Mouse (Mus musculus) heart, adult 11 months (tissue): Measurements from ENCODE around the gene Gm20661.

ENCODE experiments used
- DNase-seq: peaks from one replicate; pipeline ENCODE4 v3.0.0; 2022

Gene Gm20661

GRCm38 (mm10) chr9:107968531-107968930, 14.3 kb upstream of the Gm20661 start:
- DNase-seq, result peak; percentile 90

- peak; percentile 93 for DNase-seq
Measured at GRCm38 (mm10) chr9:107970311-107970710, 12.5 kb upstream of the Gm20661 start.

DNA sequence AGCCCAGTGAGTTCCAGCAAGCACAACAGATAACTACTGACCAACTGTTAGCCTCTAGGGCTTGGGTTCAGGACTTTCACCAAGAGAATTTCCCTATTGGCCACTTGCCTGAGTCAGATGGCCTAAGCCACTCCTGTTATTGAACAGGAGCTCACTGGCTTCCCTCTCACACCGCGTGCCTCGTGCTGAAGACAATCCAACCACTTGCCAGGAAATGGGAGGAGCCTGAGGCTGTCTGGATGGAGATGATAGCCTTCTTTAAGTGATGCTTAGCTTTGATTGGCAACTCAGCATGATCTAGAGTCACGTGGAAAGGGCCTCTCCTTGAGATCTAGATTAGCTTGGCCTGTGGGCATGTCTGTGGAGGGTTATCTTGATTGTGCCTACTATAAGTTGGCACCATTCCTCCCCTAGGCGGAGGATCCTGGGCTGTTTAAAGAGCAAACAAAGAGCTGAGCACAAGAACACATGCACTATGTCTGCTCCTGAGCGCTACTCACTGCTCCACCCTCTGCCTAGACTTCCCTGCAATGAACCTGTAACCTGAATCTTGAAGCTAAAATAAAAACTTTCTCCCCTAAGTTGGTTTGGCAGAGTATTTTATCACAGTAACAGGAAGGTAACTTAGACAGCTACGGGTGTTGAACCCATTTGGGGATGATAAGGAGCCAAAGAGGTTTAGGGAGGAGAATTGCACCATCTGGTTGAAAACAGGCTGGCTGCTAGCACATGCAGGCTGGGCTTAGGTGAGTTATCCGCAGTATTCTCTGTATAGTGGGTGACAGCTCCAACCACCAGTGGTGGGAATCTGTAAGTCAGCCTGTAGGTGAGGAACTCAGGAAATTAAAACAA, 10.9 kb upstream of the Gm20661 start:
- peak; percentile 99 for DNase-seq

- DNase-seq, result peak; percentile 92
Measured at GRCm38 (mm10) chr9:107974491-107975171, 8.2 kb upstream of the Gm20661 start.

GRCm38 (mm10) chr9:107975399-107976386, 7.2 kb upstream of the Gm20661 start, which contains the start of gene Uba7:
Gene Uba7 (plus strand): TSS chr9:107975505.
- DNase-seq, result peak; percentile 97

DNA sequence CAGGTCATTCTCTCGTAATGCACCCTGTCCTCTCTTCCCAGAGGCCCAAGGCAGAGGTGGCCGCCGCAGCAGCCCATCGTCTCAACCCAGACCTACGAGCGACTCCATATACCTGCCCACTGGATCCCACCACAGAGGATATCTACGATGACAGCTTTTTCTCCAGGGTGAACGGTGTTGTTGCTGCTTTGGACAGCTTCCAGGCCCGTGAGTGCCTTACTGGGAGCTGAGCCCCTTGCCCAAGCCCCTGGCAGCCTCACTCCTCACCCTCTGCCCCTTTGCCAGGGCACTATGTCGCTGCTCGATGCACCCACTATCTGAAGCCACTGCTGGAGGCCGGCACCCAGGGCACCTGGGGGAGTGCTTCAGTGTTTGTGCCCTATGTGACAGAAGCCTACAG, 4.0 kb upstream of the Gm20661 start:
- peak; percentile 92 for DNase-seq

GRCm38 (mm10) chr9:107981684-107982605, 913 bp upstream of the Gm20661 start:
- peak; percentile 96 for DNase-seq

- DNase-seq, result peak; percentile 100
Measured at GRCm38 (mm10) chr9:107983421-107983890, 598 bp downstream of the Gm20661 start.

DNA sequence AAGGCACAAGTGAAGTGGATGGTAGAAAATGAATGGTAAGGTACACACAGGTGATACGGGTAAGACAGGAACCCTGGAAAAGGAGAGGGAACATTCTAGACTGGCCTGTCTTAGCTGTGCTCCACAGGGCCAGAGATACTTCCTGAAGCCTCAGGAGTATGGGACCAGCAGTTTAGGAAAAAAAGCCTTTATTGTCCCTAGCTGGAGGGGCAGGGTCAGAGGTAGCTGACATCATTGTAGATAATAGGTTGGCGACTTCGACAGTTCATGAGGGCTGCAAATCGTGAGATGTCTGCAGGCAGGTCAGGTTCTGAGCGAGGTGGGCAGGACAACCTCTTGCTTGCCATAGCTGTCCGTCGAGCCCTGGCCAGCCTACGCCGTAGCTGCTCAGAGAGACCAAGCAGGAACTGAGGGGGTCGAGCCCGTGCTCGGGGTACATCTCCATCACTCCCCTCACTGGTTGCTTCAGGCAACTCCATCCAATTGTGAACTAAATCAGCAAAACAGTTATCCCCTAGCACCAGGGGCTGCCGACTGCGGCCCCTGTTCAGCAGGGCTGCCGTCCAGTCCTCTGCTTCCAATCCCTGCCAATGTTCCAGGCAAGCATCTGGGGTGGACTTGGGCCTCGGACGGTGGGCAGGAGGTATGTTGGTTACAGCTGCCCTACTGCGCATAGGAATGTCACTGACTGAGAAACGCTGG, 1.3 kb downstream of the Gm20661 start:
- DNase-seq, result peak; percentile 95

DNA sequence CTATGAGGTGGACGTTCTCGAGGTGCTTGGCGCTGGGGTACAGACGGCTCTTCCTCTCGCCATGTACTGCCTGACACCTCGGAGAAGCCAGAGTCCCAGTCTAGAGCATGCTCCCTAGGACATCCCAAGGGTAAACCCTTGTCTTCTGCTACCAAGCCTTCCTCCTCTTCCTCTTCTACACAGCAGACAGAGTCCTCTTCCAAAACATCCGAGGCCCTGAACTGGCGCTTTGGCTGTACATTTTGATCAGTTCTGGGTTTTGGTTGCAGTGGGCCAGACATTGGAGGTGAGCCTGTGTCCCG, 1.8 kb downstream of the Gm20661 start:
- DNase-seq, result peak; percentile 95

- peak; percentile 99 for DNase-seq
Measured at GRCm38 (mm10) chr9:107985131-107986119, 2.6 kb downstream of the Gm20661 start, which contains the start of gene Inka1. Gene Inka1 (minus strand): TSS chr9:107985879.

DNA sequence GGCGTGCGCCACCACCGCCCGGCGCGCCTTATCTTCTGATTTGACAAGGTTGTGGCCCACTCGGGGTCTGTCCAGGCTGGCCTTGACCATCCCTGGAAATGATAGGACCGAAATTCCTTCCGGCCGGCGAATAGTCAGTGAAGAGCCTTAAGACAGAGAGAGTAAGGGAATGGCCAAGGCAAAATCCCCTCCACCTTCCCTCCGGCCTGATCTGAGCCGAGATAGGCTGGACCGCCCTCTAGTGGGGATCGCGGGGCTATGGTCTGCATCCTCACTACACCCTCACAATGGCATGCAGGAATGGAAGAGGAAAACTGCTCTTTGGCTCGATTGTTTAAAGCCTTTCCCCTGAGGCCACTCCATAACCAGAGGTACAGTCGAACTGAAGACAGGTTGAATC, 3.5 kb downstream of the Gm20661 start:
- DNase-seq, result peak; percentile 98

DNA sequence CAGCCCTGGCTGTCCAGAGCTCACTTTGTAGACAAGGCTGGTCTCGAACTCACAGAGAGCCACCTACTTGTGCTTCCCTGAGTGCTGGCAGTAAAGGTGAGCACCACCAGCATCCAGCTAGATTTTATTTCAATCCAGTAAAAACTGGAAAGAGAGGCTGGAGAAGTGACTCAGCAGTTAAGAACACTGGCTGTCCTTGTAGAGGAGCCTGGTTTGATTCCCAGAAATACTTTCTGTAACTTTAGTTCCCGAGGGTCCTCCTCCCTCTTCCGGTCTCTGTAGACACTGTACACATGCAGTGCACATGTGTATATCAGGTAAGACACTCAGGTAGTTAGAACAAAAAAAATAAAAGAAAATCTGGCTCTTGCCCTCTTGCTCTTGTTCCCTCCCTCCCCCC, 5.1 kb downstream of the Gm20661 start:
- DNase-seq, result peak; percentile 91

DNA sequence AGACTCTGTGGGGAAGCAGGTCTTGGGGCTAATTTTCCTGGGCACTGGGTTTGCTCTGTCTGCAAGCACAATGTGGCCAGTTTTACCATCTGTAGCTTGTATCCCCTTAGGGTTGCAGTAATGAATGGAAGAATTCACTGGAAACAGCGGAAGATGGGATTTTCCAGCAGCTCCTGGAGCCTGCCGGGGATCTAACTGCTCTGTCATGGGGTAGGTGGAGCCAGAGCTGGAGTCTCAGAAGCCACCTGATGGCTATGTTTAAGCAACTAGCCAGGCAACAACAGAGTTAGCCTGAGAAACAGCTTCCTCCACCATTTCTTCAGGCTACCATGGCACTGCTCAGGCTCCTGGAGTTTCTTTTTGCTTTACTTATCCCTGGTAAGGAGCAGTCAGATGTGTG, 9.3 kb downstream of the Gm20661 start, which contains the start of gene Cdhr4:
Cdhr4 (plus strand) TSS at position 301 of the 400 bp plus-strand sequence.
- no peak for DNase-seq

- DNase-seq, result peak; percentile 85
Measured at GRCm38 (mm10) chr9:107993013-107993412, 10.2 kb downstream of the Gm20661 start.

- DNase-seq, result peak; percentile 87
Measured at GRCm38 (mm10) chr9:107994464-107994863, 11.6 kb downstream of the Gm20661 start.

GRCm38 (mm10) chr9:107995513-107995912, 12.7 kb downstream of the Gm20661 start:
- peak; percentile 86 for DNase-seq

- no peak for DNase-seq
Measured at GRCm38 (mm10) chr9:107996049-107996448, 13.2 kb downstream of the Gm20661 start, which contains the start of gene Gm20662. Gene Gm20662 (plus strand): TSS chr9:107996349.
